Mouse (Mus musculus) liver, embryonic 11.5 days (tissue): Measurements from ENCODE around the gene Zbed5. TPM values are rescaled to one million over a fixed set of nuclear protein-coding genes. Genes with fewer than 3 reads are reported as not detected.

Source experiments
- polyA plus RNA-seq: library from polyadenylated mRNA; unstranded; fragments of >200 nt; fragmentation: Nextera tagmentation; extraction: Ambion mirVana; gene quantifications from 2 replicates; pipeline ENCODE4 v1.2.1, GENCODE M21; 2014

Gene Zbed5
- polyA plus RNA-seq, 1 experiment from 2014 or later, result 3.8 TPM

Other genes with a start within 250 kb of the Zbed5 start
- 3.2 and 3.7 TPM in 2 replicates for gene Zfp11, start 225.6 kb upstream of the Zbed5 start, polyA plus RNA-seq
- not detected in 2 replicates for gene Sept14, start 187.2 kb upstream of the Zbed5 start, polyA plus RNA-seq
- gene Mrps17, start 180.2 kb upstream of the Zbed5 start, polyA plus RNA-seq, result 209 and 221 TPM in 2 replicates
- gene Nipsnap2, start 170.7 kb upstream of the Zbed5 start, polyA plus RNA-seq, result 58.7 and 58.9 TPM in 2 replicates
- 120 and 129 TPM in 2 replicates for gene Psph, start 108.3 kb upstream of the Zbed5 start, polyA plus RNA-seq
- gene Sumf2, start 48.7 kb upstream of the Zbed5 start, polyA plus RNA-seq, result 59.7 and 61.1 TPM in 2 replicates
- gene Chchd2, start 8.3 kb upstream of the Zbed5 start, polyA plus RNA-seq, result 991 and 1,008 TPM in 2 replicates
- 0.22 and 0.29 TPM in 2 replicates for gene Phkg1, start 2.8 kb downstream of the Zbed5 start, polyA plus RNA-seq
- 0.84 and 1.4 TPM in 2 replicates for gene Nupr1l, start 12.8 kb downstream of the Zbed5 start, polyA plus RNA-seq
- gene Vkorc1l1, start 46.2 kb downstream of the Zbed5 start, polyA plus RNA-seq, result 29.4 and 30.4 TPM in 2 replicates
- gene Gusb, start 107.3 kb downstream of the Zbed5 start, polyA plus RNA-seq, result 82.5 and 89.9 TPM in 2 replicates
- gene Asl, start 133.5 kb downstream of the Zbed5 start, polyA plus RNA-seq, result 51.8 and 61.0 TPM in 2 replicates
- gene Crcp, start 133.6 kb downstream of the Zbed5 start, polyA plus RNA-seq, result 30.8 and 34.8 TPM in 2 replicates
- gene Tpst1, start 177.6 kb downstream of the Zbed5 start, polyA plus RNA-seq, result 54.0 and 58.2 TPM in 2 replicates
- 8.5 TPM in 2 replicates for gene Kctd7, start 249.1 kb downstream of the Zbed5 start, polyA plus RNA-seq